Mouse (Mus musculus) heart, postnatal 14 days (tissue): ENCODE measurements around the gene Gm8180. TPM values are rescaled to one million over a fixed set of nuclear protein-coding genes. Genes with fewer than 3 reads are reported as not detected.
A peak's percentile ranks its signal among the peaks of the same experiment; 100 is the strongest.
"Not testable (repeated sequence)": the region's sequence is repeated elsewhere in the genome, so short reads cannot be mapped to it uniquely, and the experiment has no call there.

Source experiments
- DNase-seq, 2 experiments: peaks; one replicate each; pipeline ENCODE4 v3.0.0; 2021 to 2022
- intact Hi-C: fragments of 180-260 bp; cut with DNase I; formaldehyde crosslinking; loops from one replicate; pipeline ENCODE4 v1.15.1; 2025
- long read RNA-seq, 2 experiments: library from polyadenylated mRNA; stranded (forward); transcript quantifications; one replicate each; pipeline ENCODE4 v2.0.0; 2021
- total RNA-seq, 2 experiments: library from RNA; stranded (reverse); gene quantifications; 2 replicates each; pipeline ENCODE4 v1.2.3; 2021

Gm8180 gene
- total RNA-seq = not detected
- long read RNA-seq, experiment 1 = 0 reads
- long read RNA-seq, experiment 2 = 0 reads

DNA sequence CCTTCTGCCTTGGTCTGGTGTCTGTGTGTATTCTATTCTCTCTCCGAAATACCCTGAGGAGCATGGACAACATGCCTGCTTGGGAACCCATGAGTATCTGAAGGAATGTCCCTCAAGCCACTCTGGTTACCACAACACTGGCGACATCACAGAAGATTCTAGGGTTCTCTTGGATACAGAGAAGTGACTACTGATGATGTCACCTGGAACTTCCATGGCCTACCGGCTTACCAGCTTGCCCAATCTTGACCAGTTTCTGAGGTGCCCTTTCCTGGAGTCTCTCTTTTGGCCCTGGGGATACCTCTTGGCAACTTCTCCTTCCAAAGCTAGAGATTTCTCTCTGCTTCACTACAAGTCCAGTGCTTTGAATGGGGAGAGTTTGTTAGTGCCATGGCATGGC is at the start of gene Gm8180:
Gene Gm8180, minus strand, starts transcription at position 101 of the 400 bp plus-strand sequence.
- intact Hi-C loops, DNase-seq: not testable (repeated sequence)

DNA sequence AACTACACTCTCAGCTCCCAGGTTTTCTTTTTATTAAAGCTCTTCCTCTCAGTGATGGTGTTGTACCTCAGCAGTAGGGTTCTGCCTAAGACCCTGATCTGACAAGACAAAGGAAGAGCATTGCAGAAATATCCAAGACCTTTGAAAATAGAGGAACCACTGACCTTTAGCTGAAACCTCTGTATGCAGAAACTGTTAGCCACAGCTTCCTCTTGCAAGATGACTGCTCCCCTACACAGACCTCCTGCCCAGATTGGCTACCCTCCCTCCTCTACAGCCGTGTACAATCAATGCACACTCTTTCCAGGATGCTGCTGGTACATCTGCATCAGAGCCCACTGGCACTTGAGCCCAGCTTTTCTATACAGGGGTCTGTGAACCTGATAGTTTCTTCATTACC is 45.8 kb upstream of the Gm8180 start:
- DNase-seq = peak in 1 of 2 experiments; percentile 0

GRCm38 (mm10) chr14:43824176-43824575 is 39.6 kb upstream of the Gm8180 start:
- intact Hi-C loops, DNase-seq: not testable (repeated sequence)

More for the DNA sequence above, 45.8 kb upstream of the Gm8180 start:
- intact Hi-C loops = not testable (repeated sequence)

GRCm38 (mm10) chr14:43821869-43822268 is 37.3 kb upstream of the Gm8180 start:
- DNase-seq = not testable (repeated sequence)

DNA sequence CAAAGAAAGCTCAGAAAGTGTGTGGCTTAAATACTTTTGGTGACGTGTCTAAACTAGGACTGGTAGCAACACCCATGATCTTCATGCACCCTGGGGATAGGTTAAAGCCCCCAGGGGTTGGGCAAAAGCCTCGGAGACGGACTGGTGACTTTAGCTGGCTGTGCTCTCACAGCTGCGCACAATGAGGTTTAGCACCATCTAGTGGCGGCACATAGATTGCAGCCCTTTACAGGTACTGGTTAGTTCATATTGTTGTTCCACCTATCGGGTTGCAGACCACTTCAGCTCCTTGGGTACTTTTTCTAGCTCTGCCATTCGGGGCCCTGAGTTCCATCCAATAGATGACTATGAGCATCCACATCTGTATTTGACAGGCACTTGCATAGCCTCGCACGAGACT is 27.9 kb upstream of the Gm8180 start:
- intact Hi-C loops = not testable (repeated sequence)
- peak; percentile 8 to 20 for DNase-seq

More at GRCm38 (mm10) chr14:43821869-43822268, 37.3 kb upstream of the Gm8180 start:
- intact Hi-C loops = not testable (repeated sequence)

GRCm38 (mm10) chr14:43808142-43808541 is 23.6 kb upstream of the Gm8180 start:
- DNase-seq, intact Hi-C loops: not testable (repeated sequence)

- intact Hi-C loops, DNase-seq: not testable (repeated sequence)
These were observed 19.9 kb upstream of the Gm8180 start for GRCm38 (mm10) chr14:43804435-43804834.

- DNase-seq, intact Hi-C loops: not testable (repeated sequence)
These were observed 12.4 kb upstream of the Gm8180 start for GRCm38 (mm10) chr14:43796905-43797470.

GRCm38 (mm10) chr14:43796069-43796904 is 11.7 kb upstream of the Gm8180 start:
- intact Hi-C loops = no loop called here
- DNase-seq = no peak

- DNase-seq, intact Hi-C loops: not testable (repeated sequence)
These were observed 9.3 kb upstream of the Gm8180 start for GRCm38 (mm10) chr14:43793811-43794210.

- DNase-seq, intact Hi-C loops: not testable (repeated sequence)
These were observed 37.0 kb downstream of the Gm8180 start, which contains the start of gene Gm6526 for GRCm38 (mm10) chr14:43747566-43747965. TSS of gene Gm6526 (plus strand) at chr14:43747866.

Other genes with a start within 250 kb of the Gm8180 start
- not detected for gene Gm5799, start 241.2 kb downstream of the Gm8180 start, total RNA-seq
- gene Gm17654, start 205.6 kb downstream of the Gm8180 start, total RNA-seq = not detected
- gene Gm10375, start 176.7 kb downstream of the Gm8180 start, total RNA-seq = not detected
- not detected for gene Gm8165, start 107.5 kb downstream of the Gm8180 start, total RNA-seq
- gene Gm7324, start 86.9 kb downstream of the Gm8180 start, total RNA-seq = under 1 TPM; 0.68 to 0.72 TPM
- not detected for gene Gm16506, start 57.3 kb downstream of the Gm8180 start, total RNA-seq
- not detected for gene Gm6526, start 36.9 kb downstream of the Gm8180 start, total RNA-seq
- gene Ear1, start 90.8 kb upstream of the Gm8180 start, total RNA-seq = not detected
- not detected for gene Ear10, start 138.8 kb upstream of the Gm8180 start, total RNA-seq
- gene Gm8113, start 140.6 kb upstream of the Gm8180 start, total RNA-seq = 1 to 10 TPM; 4.2 to 4.4 TPM
- gene Ang5, start 172.3 kb upstream of the Gm8180 start, total RNA-seq = not detected
- not detected for gene Ang6, start 217.5 kb upstream of the Gm8180 start, total RNA-seq